Mouse (Mus musculus) T-helper 2 cell (primary cell): ENCODE measurements around the gene Mfsd7a.

Experiments used
- in situ Hi-C: fragments of 300-600 bp; cut with MboI, MseI; formaldehyde crosslinking; loops from one replicate; pipeline ENCODE4 v1.15.1; 2025; ENCODE audit warnings: high pct_unique_total_duplicates

Gene Mfsd7a

GRCm38 (mm10) chr5:108436101-108436500 is 12.6 kb downstream of the Mfsd7a start:
- in situ Hi-C loops, result no loop called here

DNA sequence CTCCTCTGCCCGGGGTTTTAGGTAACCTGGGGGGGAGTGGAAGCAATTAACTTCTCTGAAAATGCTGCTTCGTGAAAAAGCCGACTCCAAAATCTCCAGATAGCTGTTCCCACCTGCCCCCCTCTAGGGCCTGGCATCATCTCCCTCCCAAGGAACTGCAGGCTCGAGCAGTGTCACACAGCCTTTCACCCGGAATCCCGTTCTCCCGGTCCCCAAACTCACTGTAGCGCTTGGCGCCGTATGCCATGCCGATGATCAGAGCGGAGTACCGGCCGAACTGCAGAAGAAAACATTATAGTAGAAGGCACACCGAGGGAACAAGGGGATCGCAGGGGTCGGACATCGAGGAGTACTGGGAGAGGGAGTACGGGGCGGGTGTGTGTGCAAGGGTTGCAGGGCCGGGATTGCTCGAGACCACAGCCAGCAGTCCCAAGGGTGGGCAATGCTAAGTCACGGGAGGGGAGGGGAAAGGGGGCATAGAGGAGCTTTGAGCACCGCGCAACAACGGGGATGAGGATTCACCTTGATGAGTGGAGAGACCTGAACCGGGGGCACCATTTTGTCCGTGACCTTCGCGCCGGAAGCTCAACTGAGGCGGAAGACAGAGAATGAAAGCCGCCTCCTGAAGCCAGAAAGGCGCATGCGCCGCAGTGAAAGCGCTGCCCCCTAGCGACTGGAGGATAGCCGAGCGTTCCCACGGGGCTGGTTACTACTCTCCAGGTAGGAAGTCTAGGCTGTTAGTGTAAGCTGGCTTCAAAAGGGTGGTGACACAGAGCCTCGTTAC is 14.7 kb downstream of the Mfsd7a start, which contains the start of gene Atp5k:
TSS of gene Atp5k (minus strand) at position 645 of the 784 bp plus-strand sequence.
- in situ Hi-C loops, result no loop called here

- in situ Hi-C loops, result no loop called here
These were observed 17.5 kb downstream of the Mfsd7a start for GRCm38 (mm10) chr5:108431196-108431595.

DNA sequence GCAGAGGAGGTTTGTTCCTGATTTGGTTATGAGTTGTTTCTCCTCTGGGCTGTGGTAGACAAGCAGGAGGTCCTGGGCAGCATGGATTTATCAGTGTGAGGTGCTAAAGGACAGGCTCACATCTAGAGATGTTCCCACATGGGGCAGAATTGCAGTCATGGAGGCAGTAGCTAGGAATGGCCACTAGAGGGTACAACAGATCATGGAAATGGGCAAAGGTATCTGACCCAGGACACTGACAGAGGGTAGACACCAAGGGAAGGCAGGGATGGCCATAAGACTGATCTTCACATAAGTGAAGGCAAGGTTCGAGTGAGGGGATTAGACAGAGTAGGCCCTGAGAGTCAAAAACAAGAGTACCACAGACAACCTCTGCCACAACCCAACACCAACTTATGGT is 21.5 kb downstream of the Mfsd7a start:
- in situ Hi-C loops, result no loop called here

GRCm38 (mm10) chr5:108423427-108423826 is 25.3 kb downstream of the Mfsd7a start:
- in situ Hi-C loops, result no loop called here

GRCm38 (mm10) chr5:108422741-108423140 is 25.9 kb downstream of the Mfsd7a start:
- in situ Hi-C loops, result no loop called here

- in situ Hi-C loops, result no loop called here
These were observed 34.0 kb downstream of the Mfsd7a start for GRCm38 (mm10) chr5:108414711-108415110.

DNA sequence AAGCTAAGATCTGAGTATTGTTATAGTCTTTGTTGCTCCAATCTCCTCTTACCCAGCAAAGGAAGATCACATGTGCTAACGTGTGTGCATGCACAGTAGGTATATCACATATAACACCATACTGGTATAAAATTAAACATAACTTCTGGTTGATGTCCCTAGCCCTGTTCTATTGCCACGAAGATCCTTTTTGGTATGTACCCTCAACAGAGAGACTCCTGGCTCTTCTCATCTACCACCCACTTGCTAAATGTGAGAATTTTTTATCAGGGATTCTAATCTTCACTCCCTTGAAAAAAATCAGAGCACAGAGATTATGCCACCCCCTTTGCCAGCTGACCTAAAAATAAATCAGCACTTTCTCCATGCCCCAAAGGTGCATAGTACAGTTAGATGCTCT is 41.7 kb downstream of the Mfsd7a start:
- in situ Hi-C loops, result no loop called here

GRCm38 (mm10) chr5:108405460-108405859 is 43.2 kb downstream of the Mfsd7a start:
- in situ Hi-C loops, result no loop called here

DNA sequence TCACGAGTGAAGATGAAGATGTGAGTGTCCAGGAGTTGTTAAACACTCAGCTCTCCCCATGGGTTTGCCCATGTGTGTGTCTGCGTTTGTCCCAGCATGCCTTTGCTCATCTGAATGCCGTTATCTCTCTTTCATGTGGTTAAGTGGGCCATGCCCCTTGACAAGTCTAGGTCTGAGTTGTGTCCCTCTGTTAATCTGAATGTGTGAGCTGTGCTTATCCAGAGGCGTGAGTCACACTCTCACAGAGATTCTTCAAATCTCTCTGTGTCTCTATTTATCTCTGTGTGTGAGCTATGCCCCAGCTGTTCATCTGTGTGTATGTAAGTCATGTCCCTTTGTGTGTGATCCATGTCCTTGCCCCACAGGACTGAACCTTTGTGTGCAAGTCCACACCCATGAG is 45.2 kb downstream of the Mfsd7a start:
- in situ Hi-C loops, result no loop called here
